Mouse (Mus musculus) inflammation-experienced regulatory T-cells, adult 6 months (primary cell): Measurements from ENCODE around the gene Unc13b. TPM values are rescaled to one million over a fixed set of nuclear protein-coding genes. Genes with fewer than 3 reads are reported as not detected.

ENCODE experiments used
- ATAC-seq: one replicate; pipeline ENCODE4 v1.8.0; 2017
- polyA plus RNA-seq, 3 experiments: library from polyadenylated mRNA; unstranded; fragments of 100-300 nt; shearing (Covaris generic); gene quantifications; one replicate each; pipeline ENCODE4 v1.2.1; 2017

The Unc13b gene
- polyA plus RNA-seq, 3 experiments from 2014 or later, result 0.23 to 0.38 TPM; not detected in 1

DNA sequence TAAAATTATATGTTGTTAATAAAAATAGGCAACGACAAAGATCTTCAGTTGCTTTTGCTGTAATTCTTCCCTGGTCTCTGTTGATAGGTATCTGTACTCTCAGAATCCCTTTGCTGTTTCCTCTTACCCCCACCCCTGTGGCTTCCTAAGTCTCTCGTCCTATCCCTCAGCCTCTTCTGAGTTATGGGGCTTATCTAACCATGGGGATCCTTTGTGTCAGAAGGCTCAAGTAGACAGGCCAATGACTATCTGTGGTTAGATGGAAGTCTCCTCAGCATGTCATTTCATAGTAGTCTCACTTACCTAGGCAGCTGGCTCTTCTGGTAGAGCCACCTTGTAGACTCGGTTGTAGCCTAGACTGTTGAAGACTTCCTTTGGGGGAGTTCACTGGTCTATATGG lies 173.1 kb downstream of the Unc13b start:
- ATAC-seq, result no peak

DNA sequence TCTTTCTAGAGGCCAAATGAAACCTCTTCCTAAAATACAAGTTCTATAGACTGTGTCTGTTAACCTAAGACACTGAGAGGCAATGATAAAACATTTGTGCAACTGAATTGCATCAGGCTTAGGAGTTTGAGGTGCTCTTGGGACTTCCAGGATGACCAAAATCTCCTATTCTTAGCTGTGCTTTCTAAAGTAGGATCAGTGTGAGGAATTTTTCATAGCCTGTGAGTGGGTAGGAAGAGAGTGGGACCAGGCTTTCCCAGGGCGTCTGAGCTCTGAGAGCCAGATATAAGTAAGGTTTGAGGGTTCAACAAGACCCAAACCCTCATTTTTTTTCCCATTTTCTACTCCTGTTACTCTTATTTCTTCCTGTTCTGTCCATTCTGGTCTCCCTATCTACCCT lies 174.2 kb downstream of the Unc13b start:
- no peak for ATAC-seq

DNA sequence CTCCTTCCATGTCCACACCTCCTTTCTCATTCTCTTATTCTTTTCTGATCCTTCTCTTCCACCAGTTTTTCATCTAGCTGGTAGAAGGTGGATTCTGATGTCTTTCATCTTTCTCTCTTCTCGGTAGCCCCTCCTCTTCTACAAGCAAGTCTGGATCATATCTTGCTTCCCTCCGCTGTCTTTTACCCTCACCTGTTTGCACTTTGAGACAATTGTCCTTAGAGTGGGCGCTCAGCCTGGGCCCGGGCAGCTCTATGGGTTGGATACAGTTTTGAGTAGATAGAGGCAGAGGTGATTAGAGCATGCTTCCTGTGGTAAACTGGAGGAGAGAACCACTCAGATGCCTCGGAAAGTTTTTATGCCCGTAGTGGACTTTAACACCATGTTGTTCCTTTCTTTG lies 174.7 kb downstream of the Unc13b start:
- no peak for ATAC-seq

DNA sequence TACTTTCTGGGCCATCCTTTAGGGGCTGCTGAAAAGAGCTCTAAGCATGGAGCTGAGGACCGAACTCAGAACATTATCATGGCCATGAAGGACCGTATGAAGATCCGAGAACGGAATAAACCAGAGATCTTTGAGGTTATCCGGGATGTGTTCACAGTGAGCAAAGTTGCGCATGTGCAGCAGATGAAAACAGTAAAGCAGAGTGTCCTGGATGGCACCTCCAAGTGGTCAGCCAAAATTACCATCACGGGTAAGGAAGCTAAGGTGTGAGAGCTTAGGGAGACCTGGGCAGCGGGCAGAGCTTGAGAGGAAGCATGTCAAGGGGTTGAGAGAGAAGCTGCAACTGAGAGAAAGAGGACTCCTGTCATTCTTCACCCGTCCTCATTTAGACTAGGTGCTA lies 178.1 kb downstream of the Unc13b start:
- no peak for ATAC-seq

DNA sequence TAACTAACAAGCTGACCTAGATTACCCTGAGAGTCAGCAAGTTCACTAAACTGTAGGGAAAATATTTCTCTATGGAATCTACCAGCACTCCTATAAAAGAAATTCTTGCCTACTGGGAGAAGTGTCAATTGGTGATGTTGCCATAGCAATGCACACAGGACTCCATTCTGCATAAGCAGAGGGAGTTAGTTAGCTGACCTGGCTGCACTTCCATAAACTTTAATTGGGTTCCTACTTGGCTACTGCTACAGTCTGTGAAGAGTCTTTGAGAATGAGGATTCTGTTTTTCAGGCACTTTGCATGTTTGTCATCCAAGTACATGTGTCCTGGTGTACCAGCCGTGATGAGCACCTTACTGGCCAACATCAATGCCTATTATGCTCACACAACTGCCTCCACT lies 182.0 kb downstream of the Unc13b start:
- no peak for ATAC-seq

DNA sequence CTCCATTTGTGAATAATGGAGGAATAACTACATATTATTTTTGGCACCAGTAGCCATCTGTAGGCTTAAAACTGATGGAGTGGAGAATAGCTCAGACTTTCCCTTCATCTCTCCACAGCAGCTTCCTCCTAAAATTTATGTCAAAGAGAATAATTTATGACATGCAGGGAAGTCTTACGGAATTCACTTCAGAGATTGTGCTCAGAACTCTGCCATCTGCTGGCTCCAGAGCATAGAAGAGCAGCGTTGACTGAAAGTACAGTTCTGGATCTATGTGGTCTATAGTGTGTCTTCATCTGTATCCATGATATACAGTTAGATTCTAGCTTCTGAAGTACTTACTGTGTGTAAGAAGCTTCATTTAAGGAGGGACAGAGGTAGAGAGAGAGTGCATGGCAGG lies 185.3 kb downstream of the Unc13b start:
- no peak for ATAC-seq

DNA sequence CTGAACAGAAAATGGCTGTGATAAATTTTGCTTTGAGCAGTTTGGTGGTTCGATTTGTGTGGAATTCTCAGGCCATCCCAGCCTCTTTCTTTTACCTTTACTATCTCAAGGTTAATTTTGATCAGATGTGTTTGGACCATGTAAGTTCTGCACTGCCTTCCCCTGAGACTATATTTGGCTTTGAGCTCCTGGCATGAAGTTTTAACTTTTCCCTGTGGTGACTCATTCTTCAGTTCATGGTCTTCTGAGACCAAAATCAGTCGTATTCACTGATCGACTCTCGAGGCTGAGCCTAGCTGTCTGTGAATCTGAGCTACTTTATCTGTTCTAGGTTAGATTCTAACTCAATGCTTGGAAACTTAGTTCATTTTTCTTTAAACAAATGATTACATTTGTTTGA lies 187.0 kb downstream of the Unc13b start:
- no peak for ATAC-seq

DNA sequence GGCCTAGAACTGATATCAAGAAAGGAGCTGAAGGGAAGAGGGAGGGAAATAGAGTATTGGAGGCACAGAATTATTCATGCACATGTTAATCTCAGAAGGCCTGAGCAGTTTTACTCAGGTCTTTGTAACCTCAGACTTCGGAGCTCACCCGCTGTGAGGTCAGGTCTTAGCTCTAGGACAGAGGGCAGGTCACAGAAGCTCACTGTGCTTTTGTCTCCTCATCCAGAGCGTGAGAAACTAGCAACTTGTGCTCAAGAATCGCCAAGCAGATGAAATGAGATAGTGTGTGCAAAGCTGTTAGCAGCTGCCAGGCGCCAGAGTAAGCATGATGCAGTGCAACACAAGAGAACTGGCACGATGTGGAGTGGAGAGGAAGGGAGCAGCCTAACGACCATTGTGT lies 189.3 kb downstream of the Unc13b start:
- ATAC-seq, result no peak

DNA sequence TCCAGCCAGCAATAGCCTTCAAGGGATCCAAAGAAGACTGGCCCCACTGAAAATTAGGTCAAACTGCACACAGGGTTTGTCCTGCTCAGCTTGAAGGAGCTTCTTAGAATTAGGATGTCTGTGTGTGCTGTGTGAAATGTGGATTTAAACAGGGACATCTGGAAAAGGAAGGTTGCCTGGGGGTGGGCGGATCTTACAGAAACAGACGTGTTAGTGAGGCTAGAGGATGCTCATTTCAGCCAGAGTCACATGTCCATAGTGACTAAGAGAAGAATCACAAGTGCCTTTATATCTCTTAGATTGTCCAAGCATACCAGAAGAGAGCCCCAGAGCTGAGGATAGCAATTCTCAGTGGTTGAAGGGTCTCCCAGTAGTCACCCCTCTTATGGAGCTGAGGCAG lies 190.2 kb downstream of the Unc13b start:
- no peak for ATAC-seq

DNA sequence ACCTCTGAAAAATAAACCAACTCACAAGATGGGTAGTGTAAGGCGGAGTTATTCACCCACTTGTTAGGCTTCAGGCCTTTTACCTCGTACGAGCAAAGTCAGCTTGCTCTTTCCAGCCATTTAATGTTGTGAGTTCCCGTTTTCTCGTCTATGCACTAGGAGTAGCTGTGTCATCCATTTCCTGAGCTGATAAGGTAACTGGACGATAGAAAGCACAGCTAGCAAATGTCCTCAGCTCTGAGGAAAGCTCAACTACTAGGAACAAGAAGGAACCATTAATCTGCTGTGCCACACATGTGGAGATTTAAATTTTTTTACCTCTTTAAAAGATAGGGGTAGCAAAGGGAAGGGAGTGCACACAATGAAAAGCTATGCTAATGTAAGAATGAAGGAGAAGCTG lies 192.5 kb downstream of the Unc13b start:
- ATAC-seq, result no peak

DNA sequence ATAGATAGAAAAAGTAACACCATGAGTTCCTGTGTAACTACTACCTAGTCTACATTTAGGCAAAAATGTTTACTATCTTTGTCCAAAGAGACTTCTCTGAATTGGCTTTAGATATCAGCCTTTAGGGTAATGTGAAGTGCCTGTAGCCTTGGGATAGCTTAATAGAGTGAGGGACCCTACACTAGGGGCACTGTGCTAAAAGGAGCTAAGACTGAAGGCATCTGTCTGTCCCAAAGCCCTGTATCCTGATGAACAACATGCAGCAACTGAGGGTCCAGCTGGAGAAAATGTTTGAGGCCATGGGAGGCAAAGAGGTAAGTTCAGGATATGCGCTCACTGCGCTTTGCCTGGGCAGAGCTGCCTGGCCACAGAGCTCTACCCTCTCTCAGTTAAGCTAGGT lies 198.3 kb downstream of the Unc13b start:
- no peak for ATAC-seq

DNA sequence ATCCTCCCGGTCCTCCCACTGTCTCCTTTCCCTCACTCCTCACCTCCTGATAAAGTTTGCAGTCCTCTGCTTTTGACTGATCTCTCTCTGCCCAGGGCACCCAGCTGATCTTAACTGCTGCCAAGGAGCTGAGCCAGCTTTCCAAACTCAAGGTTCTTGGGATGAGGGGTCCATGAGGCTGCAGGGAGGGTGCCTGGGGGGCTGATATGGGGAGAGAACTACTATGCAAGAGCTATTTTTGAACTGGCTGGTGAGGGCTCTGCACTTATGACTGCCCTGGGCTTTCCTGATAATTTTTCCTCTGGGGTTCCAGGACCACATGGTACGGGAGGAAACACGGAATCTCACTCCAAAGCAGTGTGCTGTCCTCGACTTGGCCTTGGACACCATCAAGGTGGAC lies 199.8 kb downstream of the Unc13b start:
- ATAC-seq, result no peak

DNA sequence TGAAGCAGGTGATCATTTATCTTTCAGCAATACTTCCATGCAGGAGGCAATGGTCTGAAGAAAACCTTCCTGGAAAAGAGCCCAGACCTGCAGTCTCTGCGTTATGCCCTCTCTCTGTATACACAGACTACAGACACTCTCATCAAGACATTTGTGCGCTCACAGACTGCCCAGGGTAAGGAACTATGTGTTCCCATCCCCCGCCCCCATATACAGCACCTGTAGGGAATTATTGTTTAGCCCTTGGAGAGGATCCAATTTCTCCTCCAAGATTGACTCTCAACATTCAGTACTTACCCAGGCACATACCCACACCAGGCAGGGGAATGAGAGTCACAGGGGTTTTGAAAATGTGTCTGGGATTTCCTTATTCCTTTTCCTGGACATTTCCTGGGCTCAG lies 200.7 kb downstream of the Unc13b start:
- ATAC-seq, result no peak

DNA sequence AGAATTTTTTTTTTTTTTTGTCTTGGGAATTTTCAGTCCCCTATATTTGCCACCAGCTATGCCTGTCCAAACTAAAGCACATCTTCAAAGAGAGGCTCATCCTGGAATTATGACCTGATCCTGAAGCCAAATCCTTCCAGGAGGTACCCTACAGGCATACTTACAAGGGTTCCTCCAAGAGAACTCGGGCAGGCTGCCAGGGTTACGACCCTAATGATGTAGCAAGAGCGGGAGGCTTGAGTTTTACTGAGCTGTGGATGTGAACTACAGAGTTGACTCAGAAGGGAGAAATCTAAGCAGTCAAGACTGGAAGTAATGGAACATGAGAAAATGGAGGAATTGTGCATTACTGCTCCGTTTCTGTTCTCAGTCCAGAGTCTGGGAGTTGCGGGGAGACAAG lies 201.3 kb downstream of the Unc13b start:
- ATAC-seq, result no peak

DNA sequence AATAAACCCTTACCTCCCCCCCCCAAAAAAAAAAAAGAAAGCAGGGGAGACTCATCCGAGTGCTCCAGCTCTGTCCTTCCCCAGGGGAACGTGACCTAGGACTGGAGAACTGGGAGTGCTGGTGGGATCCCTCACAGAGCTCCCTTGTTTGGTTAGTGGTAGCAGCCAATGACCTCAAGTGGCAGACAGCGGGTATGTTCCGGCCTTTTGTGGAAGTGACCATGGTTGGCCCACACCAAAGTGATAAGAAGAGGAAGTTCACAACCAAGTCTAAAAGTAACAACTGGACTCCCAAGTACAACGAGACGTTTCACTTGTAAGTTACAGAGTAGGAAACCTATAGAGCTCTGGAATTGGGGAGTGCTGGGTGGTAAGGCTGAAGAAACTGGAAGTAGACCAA lies 204.1 kb downstream of the Unc13b start:
- no peak for ATAC-seq

DNA sequence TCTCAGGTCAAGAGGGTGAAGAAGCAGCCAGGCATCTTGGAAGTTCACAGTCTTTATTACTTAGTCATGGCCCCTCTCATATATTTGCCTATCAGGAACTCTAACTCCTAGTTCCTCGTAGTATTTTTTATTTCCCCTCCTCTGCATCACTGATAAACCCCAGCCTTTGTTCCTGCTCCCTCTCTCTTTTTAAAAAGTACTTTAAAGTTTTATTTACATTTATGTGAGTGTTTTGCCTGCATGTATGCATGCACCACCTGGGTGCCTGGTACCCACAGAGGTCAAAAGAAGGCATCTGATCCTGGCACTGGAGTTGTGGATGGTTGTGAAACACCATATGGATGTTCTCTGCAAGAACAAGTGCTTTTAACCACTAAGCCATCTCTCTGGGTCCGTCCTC lies 207.4 kb downstream of the Unc13b start:
- ATAC-seq, result no peak

DNA sequence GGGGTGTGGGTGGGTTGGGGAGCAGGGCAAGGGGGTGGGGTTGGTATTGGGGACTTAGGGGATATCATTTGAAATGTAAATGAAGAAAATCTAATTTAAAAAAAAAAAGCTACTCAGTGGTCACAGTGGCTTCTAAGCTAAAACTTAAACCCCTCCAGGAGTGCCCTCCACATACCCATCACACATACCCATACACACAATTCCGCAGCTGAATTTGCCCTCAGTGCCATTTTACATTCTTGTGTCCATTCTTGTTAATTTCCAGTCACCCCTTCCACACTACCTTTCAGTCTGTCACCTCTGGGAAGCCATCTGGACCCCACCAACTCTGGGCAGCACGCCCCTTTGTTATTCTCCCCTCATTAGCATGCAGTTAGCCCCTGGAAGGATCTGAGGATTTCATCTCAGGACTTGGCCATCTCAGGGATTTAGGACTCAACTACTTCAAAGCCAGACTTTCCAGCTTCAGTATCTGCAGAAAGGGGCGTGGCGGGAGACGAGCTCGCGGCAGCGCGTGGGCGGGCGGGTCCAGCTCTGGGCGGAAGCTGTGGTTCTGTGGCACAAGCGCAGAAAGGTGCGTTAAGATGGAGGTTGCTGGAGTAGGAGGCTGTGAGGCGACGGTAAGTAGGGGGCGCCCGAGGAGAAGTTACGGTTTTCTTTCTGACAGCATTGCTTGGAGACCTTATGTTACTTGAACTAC lies 208.0 kb downstream of the Unc13b start, which contains the start of gene Atp8b5:
Atp8b5 (plus strand) TSS at position 537 of the 700 bp plus-strand sequence.
- ATAC-seq, result no peak

DNA sequence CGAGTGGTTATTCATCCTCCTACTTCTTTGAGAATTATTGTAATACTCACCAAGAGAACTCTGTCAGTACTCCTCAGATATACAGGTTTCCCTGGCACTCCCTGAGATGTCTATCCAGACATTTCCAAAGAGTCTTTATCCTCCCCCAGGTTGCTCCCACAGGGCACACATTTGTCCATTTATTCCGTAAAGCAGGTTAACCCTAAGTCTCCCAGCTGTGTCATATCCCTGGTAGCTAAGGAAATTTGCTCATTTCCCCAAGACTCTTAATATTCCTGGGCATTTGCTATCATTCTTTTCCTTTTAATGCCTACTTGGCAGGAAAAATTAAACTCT lies 208.5 kb downstream of the Unc13b start:
- no peak for ATAC-seq

DNA sequence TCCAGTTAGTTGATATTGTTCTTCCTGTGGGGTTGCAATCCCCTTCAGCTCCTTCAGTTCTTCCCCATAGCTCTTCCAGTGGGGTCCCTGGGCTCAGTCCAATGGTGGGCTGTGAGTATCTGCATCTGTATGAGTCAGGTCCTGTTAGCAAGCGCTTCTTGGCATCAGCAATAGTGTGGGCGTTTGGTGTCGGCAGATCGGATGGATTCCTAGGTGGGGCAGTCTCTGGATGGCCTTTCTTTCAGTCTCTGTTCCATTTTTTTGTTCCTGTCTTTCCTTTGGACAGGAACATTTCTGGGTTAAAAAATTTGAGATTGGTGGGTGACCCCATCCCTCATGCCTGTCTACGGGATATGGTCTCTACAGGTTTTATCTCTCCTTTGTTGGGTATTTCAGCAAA lies 226.7 kb downstream of the Unc13b start:
- no peak for ATAC-seq

DNA sequence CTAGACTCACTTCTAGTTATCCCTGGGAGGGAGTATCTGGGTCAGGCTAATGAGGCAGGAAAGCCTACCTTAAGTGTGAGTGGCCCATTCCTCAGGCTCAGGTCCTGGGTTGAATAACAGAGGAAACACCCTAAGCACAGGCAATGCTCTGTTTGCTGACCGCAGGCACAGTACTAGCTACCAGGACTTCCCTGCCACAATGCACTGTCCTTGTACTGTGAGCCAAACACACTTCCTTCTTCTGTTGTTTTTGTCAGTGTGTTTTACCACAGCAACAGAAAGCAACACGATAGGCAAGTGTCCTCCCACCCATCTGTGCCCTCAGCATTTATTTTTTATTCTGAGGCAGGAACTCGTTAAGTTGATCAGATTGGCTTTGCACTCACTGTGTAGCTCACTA lies 228.6 kb downstream of the Unc13b start:
- no peak for ATAC-seq

DNA sequence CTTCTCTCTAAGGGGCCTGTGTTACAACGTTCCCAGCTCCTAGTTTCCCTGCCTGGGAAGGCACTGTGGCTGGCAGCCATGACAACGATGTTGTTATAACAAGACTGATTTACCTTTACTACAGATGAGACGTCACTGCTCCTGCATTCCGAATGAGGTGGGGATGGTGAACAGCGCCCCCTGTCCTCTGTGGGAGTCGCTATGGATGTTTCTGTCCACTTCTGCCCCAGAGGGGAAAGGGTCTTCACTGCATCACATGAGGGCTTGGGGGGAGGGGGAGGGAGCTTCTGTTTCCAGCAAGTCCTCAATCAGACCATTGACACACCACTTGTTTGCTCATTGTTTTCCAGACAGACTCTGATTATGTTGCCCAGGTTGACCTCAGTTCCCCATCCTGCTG lies 235.2 kb downstream of the Unc13b start:
- ATAC-seq, result no peak

DNA sequence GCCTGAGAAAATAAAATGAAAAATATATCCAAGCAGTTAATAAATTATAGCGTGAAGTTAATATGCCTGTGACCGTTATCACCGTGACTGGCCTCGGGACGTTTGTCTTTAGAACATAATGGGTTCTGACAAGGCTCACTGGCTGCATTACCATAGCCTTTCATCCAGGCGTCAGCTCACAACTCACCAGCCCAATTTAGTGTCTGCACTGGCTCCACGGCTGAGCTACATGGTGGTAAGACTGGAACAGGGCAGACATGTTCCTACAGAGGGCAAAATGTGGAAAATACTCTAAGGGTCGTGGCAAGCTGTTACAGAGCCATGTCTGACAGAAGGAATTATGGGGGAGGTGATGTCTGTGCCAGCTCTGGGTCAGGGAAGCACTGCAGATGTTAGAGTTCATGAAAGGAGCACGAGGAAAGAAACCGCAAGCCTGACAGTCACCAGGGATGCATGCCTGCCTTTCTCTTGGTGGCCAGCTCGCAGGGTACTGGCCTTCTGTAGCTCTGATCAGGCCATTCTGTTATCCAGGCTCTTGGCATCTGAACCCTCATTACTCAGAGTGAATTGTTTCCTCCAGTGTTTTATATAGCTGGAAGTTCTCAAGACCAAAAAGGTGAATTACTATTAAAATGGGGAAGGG lies 251.1 kb downstream of the Unc13b start:
- no peak for ATAC-seq
